Mouse (Mus musculus) ES-Bruce4 (cell line): ENCODE measurements around the gene Tex2. TPM values are rescaled to one million over a fixed set of nuclear protein-coding genes. Genes with fewer than 3 reads are reported as not detected.

Source experiments
- H3K27ac ChIP-seq: 2 replicates; pipeline ENCODE4 v1.5.1; 2012; ENCODE audit warnings: low read length, inconsistent platforms; ENCODE audit not compliant: insufficient read depth
- H3K27me3 ChIP-seq: 2 replicates; pipeline ENCODE4 v1.6.1; 2012; ENCODE audit warnings: mild to moderate bottlenecking, low read length, inconsistent platforms; ENCODE audit not compliant: control insufficient read depth, poor library complexity, insufficient read depth, severe bottlenecking
- H3K36me3 ChIP-seq: 2 replicates; pipeline ENCODE4 v1.6.1; 2012; ENCODE audit warnings: inconsistent platforms, mild to moderate bottlenecking, low read length, moderate library complexity; ENCODE audit not compliant: control insufficient read depth, poor library complexity, insufficient read depth, severe bottlenecking
- H3K4me1 ChIP-seq: one replicate; pipeline ENCODE4 v1.8.1; 2011; ENCODE audit warnings: low read length; ENCODE audit not compliant: control insufficient read depth, insufficient read depth
- H3K4me3 ChIP-seq: 2 replicates; pipeline ENCODE4 v1.5.1; 2011; ENCODE audit warnings: low read depth, mild to moderate bottlenecking, low read length
- H3K9ac ChIP-seq: 2 replicates; pipeline ENCODE4 v1.6.1; 2012; ENCODE audit warnings: low read depth, mild to moderate bottlenecking, inconsistent platforms; ENCODE audit not compliant: poor library complexity, severe bottlenecking
- H3K9me3 ChIP-seq: replicated peaks from 2 replicates; pipeline ENCODE4 v1.6.1; 2012; ENCODE audit warnings: mild to moderate bottlenecking, low read length, inconsistent platforms; ENCODE audit not compliant: control insufficient read depth, poor library complexity, insufficient read depth, severe bottlenecking
- CTCF ChIP-seq: IDR thresholded peaks from one replicate; pipeline ENCODE4 v1.8.1; 2011; ENCODE audit warnings: low read depth, low read length
- EP300 ChIP-seq: IDR thresholded peaks from 2 replicates; pipeline ENCODE4 v1.6.1; 2011; ENCODE audit warnings: low read depth, low read length; ENCODE audit not compliant: insufficient read depth
- POLR2A ChIP-seq: IDR thresholded peaks from one replicate; pipeline ENCODE4 v1.8.1; 2011; ENCODE audit warnings: low read length; ENCODE audit not compliant: insufficient read depth
- polyA plus RNA-seq: library from polyadenylated mRNA; stranded (reverse); fragments of >200 nt; gene quantifications from 2 replicates; pipeline ENCODE4 v1.2.4, GENCODE M21; 2011; ENCODE audit warnings: low read depth; ENCODE audit not compliant: missing spikeins, insufficient read depth, insufficient read length

The Tex2 gene
- polyA plus RNA-seq, 1 experiment, result 28.8 TPM

- Histone ChIP-seq H3K4me1 (no peaks in the 10 kb centered on the region), H3K9me3 (no peaks in the 10 kb centered on the region), H3K4me3 (no peak overlapping the region), H3K9ac (no peak overlapping the region), H3K27me3 (no peaks in the 10 kb centered on the region), H3K27ac (no peak overlapping the region), H3K36me3 (no peaks in the 10 kb centered on the region)
- TF ChIP-seq EP300 (no peak), CTCF (no peak)
Observed at GRCm38 (mm10) chr11:106465932-106466331, 147.3 kb downstream of the Tex2 start.

- no peak overlapping the region for H3K4me3 ChIP-seq
Observed at GRCm38 (mm10) chr11:106465545-106465903, 147.7 kb downstream of the Tex2 start.

GRCm38 (mm10) chr11:106464681-106465544 lies 148.3 kb downstream of the Tex2 start:
- Histone ChIP-seq H3K4me1 (no peaks in the 10 kb centered on the region), H3K9me3 (no peaks in the 10 kb centered on the region), H3K4me3 (no peak overlapping the region), H3K36me3 (no peaks in the 10 kb centered on the region), H3K9ac (no peak overlapping the region), H3K27ac (no peak overlapping the region), H3K27me3 (no peaks in the 10 kb centered on the region)
- TF ChIP-seq POLR2A, result no peak
- TF ChIP-seq CTCF, result no peak
- no peak for TF ChIP-seq EP300

More at GRCm38 (mm10) chr11:106465545-106465903, 147.7 kb downstream of the Tex2 start:
- H3K9ac ChIP-seq, result no peak overlapping the region
- H3K4me1 ChIP-seq, result no peaks in the 10 kb centered on the region
- H3K9me3 ChIP-seq, result no peaks in the 10 kb centered on the region
- H3K27ac ChIP-seq, result no peak overlapping the region
- TF ChIP-seq CTCF, result no peak
- TF ChIP-seq POLR2A, result no peak
- no peaks in the 10 kb centered on the region for H3K36me3 ChIP-seq
- no peaks in the 10 kb centered on the region for H3K27me3 ChIP-seq

- Histone ChIP-seq H3K36me3 (no peaks in the 10 kb centered on the region), H3K9me3 (no peaks in the 10 kb centered on the region), H3K4me1 (no peaks in the 10 kb centered on the region), H3K27me3 (no peaks in the 10 kb centered on the region), H3K27ac (no peak overlapping the region), H3K9ac (no peak overlapping the region), H3K4me3 (no peak overlapping the region)
- TF ChIP-seq EP300 (no peak), CTCF (no peak), POLR2A (no peak)
Observed at GRCm38 (mm10) chr11:106463845-106464244, 149.4 kb downstream of the Tex2 start.

- H3K27me3 ChIP-seq, result no peaks in the 10 kb centered on the region
- H3K9ac ChIP-seq, result no peak overlapping the region
- no peaks in the 10 kb centered on the region for H3K4me1 ChIP-seq
- no peak overlapping the region for H3K4me3 ChIP-seq
- TF ChIP-seq CTCF, result no peak
- TF ChIP-seq EP300, result no peak
- TF ChIP-seq POLR2A, result no peak
- no peak overlapping the region for H3K27ac ChIP-seq
- no peaks in the 10 kb centered on the region for H3K36me3 ChIP-seq
- no peaks in the 10 kb centered on the region for H3K9me3 ChIP-seq
Observed at GRCm38 (mm10) chr11:106462309-106462708, 150.9 kb downstream of the Tex2 start.

DNA sequence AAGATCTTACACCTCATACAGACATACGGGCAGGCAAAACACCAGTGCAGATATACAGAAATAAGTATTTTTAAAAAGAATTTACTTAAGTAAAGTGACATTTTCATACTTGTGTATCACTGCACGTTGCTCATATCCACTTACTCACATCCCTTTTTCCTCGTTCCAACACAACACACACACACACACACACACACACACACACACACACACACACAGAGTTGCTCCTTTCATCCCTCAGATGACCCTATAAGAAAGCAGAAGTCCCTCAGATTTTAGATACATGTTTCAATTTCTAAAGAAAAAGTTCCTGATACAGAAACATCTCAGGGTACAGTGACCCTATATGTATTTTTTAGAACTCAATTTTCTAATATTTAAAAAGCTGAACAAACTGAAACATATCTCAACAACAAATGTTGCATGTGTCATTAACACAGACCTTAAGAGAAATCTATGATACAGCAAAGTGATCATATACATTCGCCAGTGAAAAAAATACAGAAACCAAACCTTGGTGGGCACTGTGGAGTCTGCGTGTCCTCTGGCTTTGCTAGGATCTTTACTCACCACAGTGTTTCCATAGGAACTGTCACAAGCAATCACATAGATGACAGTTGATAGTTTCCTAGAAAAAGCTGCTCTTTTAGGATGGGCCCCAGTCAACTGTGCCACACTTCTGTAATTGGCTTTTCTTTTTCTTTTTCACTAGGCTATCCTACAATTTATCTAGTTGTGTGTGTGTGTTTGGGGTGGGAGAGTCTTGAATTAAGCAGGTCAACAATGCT lies 151.9 kb downstream of the Tex2 start:
- Histone ChIP-seq H3K4me1 (no peaks in the 10 kb centered on the region), H3K27ac (no peak overlapping the region), H3K4me3 (no peak overlapping the region), H3K9me3 (no peaks in the 10 kb centered on the region), H3K27me3 (no peaks in the 10 kb centered on the region), H3K9ac (no peak overlapping the region), H3K36me3 (no peaks in the 10 kb centered on the region; the same call in 1 of the 2 replicates)
- no peak for TF ChIP-seq CTCF
- no peak for TF ChIP-seq EP300
- no peak for TF ChIP-seq POLR2A
